Mouse (Mus musculus): ENCODE measurements at regions not wholly inside any gene's neighbourhood (a gene's known extent, or its start where the extent isn't known, plus 50 kb on each side); places are given as distances from the start of the nearest gene placed in this dataset.

DNA sequence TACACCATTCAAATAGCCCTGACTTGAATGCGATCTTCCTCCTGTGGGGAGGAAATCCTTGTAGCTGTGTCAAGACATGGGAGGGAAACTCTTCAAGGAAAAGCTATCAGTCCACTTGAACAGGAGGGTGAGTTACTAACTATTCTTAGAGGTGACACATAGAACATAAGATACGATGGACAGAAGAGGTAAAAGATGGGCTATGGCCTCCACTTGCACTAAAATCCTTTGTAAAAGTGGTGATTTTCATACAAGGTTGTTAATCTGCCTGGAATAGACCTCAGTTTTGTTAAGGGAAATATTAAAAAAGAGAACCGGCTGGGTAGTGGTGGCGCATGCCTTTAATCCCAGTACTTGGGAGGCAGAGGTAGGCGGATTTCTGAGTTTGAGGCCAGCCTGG is 102.1 kb upstream of the Cpm start:
- DNase-seq (ENCODE audit: low spot score) = peak; percentile 91

DNA sequence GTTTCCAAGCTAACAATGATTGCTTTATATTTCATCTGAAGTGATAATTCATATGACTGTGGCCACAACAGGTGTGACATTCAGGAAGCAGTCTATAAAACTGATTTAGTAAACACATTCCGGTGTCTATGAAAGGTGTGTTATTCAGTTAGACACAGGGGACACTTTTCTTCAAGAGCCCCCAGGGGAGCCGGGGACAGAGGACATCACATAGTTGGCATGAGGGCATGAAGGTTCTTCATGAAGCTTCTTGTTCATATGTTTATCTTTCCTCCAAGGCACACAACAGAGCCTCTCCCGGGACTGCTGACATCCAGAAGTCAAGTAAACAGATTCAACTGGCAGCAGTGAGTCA is 102.5 kb upstream of the Cpm start:
- peak; percentile 94 for DNase-seq (ENCODE audit: low spot score)

DNA sequence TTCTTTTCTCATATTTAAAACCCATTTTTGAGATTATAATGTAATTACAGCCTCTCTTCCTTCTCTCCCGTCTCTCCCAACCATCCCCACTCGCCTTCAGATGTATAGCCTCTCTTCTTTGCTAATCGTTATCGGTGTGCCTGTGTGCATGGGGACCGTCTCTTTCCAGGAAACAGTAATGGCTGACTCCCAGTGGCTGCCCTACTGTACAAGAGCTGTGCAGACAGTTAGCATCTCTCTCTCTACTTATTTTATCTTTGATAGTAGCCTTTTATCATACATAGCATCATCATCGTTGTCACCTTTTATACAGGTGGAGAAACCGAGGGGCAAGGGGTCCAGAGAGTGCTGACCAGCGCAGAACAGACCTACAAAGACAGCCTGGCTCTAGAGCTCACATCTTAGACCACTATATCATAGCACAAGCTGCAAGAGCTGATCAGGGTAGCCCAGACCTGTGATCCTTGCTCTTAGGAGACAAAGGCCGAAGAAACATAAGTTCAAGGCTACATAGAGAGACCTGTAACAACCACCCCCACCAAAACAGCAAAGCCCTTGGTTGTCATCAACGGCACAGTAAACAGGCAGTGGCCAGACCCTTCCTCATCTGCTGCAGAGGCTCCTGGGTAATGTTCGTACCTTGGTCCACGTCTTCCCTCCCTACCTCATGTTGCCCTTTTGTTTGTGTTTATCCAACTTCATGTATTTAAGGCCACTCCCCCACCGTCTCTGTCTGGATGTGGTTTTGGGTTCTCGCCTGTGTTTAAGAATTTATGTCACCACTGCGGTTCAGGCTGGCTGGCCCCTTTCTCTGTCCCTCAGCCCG is 103.1 kb upstream of the Cpm start:
- DNase-seq (ENCODE audit: low spot score) = peak; percentile 94

DNA sequence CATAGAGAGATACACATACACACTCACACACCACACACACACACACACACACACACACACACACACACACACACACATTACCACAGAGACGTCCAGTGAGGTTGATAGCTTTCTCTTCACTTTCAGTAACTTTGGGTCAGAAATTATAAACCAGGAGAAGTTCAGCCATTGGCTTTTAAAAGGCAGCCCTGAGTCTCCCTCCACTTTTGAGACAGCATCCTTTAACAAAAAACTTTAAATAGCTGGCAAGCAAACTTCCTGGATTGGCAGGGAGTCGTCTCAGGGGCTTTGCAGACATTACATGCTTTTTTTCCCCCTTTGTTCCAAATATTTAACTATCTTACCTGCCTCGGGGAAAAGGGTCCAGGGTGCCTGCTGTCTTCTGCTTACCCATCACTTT is 103.7 kb upstream of the Cpm start:
- DNase-seq (ENCODE audit: low spot score) = peak; percentile 92

DNA sequence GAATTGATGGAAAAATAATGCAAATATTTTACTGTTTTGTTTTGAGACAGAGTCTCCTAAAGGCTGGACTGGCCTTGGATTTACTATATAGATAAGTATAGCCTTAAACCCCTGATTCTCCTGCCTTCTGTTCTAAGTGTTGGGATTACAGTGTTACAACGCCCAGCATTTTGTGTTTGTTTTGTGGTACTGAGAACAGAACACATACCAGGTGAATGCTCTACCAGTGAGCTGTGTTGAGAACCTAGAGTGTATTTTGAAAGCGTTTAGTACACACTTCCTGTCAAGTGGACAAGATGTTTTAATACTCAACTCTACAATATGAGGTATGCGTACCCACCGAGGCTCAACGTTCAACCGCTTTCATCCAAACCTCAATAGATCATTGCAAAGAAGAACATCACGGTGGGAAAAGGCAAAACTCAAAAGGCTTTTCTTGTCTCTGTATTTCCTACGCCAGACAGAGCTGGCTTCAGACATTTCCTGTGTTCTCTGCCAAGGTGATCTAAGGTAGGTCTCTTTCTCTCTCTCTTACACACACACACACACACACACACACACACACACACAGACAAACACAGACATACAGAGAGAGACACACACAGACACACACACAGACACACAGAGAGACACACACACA is 104.3 kb upstream of the Cpm start:
- peak; percentile 94 for DNase-seq (ENCODE audit: low spot score)

DNA sequence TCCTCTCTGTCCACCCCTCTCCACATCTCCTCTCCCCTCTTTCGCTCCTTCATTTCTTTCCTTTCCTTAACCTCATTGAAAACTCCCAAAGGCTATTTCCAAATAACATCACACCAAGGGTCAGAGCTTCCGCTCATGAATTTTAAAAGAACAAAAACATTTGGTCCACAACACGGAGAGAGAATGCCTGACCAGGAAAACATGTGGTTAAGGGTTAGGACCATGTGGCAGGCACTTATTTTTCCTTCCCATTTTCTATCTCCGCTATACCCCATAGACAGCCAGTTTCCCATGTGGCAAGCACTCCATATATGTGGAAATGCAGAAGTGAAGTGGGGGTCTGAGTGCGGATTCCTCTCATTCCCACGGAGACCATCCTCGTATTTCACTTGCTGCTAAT is 105.2 kb upstream of the Cpm start:
- DNase-seq (ENCODE audit: low spot score) = peak; percentile 93

DNA sequence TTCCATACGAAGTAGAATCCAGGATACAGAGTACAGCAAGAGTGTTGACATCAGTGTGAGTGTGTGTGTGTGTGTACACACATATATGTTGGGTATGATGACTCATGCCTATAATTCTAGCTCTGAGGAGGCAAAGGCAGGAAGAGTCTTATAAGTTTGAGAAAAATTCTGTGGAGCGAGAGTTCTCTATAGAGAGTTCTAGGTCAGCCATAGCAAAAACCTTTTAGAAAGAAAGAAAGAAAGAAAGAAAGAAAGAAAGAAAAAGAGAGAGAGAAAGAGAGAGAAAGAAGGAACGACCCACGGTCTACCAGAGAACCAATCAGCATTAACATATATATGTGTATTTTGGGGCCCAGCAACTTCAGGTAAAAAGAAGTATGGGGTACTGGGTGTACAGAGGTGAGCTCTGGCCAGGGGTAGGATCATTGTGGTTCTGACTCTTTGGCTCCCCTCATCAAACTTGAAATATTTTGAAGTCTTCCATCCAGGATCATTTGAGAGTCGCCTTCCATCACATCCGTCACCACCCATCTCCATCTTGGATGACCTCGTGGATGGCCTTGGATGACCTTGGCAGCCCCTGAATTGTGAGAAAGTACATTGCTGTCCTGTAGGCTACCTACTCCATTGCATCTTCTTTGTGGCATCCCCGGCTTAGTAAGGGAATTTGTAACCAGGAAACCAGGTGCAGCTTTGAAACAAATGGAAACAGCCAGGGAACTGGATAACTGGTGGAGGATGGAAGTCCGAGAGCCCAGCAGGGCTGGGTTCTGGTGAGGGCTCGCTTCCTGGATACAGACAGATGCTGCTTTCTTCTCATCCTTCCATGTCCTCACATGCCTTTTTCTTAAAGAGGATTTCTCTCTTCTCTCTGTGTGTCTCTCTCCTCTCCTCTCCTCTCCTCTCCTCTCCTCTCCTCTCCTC is 106.1 kb upstream of the Cpm start:
- DNase-seq (ENCODE audit: low spot score) = peak; percentile 94

DNA sequence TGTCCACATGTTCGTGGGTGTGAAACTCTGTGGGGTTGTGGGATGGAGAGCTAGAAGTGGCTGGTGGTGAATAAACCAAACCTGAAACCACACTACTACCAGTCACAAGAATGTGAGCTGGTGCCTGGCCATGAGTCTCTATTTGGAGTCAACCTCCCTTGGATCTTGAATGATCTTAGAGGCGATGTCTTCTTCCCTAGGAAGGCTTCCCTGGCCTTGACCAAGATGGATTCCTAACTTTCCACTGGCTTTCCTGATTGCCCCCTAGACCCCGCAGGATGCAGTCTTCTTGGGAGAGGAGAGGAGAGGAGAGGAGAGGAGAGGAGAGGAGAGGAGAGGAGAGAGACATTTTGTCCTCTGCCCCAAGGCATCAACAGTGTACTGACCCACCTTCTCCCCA is 106.9 kb upstream of the Cpm start:
- DNase-seq (ENCODE audit: low spot score) = peak; percentile 93

DNA sequence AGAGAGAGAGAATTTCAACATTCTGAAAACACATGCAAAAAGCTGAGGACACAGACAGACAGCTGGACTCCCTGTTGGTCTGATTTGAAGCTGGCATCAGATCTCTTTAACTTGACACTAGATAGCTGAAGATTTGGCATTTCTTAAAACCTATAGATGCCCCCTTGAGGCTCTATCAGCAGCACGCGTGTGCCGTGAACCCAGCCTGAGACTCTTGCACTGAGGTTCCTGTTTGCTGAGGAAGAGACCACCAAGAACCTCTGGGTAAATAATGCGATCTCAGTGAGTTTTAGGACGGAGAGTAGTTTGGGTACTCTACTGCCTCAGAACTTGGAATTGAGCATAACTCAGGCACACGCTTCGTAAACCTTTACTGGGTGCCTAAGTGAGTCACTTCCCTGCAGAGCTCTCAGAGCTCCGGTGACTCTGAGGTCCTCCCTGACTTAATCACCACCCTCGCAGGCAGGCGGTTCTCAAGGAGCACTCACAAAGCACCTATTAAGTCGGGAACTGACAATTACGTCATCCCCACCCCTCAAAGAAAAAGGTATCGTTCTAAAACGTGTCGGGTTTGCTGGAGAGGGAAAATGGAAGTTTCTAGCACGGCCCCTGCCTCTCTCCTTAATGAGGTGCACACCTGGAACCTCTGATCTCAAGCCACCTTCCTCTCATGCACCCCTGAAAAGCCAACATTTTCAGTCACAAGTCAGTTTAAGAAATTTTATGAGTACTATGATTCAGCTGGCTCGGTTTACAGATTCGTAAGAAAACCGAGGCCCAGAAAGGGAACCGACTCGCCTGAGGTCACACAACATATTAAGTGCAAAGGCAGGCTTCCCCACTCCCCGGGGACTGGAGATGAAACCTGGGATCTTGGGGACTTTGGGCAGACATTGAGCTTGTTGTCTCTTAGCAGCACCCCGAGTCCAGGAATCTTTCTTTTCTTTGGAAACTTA is 107.7 kb upstream of the Cpm start:
- no peak for DNase-seq (ENCODE audit: low spot score)

DNA sequence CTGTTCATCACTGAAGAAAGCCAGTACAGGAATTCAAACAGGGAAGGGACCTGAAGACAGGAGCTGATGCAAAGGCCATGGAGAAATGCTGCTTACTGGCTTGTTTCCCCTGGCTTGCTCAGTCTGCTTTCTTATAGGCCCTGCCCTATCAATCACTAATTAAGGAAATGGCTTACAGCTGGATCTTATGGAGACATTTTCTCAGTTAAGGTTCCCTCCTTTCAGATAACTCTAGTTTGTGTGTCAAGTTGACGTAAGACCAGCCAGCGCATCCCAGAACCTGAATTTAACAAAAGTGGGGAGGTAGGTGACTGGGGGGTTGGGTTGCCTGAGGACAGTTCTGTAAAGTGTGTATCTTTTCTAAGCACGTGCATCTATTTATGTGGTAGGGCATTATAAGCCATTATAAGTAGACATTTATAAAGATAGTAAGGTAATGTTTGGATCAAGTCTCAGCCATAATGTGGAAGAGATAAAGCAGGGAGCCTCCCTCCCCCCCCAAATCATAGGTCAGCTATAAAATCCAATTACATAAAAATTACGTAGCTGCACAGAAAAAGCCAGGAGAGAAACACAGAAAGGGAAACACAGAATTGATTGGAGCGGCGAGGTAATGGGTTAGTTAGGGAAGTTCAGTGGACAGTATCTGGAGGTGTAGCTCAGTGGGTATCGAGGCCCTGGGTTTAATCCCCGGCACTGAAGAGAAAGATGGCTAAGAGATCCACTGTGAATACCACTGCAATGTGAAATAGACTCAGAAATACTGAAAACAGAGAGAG is 108.6 kb upstream of the Cpm start:
- DNase-seq (ENCODE audit: low spot score) = peak; percentile 92

DNA sequence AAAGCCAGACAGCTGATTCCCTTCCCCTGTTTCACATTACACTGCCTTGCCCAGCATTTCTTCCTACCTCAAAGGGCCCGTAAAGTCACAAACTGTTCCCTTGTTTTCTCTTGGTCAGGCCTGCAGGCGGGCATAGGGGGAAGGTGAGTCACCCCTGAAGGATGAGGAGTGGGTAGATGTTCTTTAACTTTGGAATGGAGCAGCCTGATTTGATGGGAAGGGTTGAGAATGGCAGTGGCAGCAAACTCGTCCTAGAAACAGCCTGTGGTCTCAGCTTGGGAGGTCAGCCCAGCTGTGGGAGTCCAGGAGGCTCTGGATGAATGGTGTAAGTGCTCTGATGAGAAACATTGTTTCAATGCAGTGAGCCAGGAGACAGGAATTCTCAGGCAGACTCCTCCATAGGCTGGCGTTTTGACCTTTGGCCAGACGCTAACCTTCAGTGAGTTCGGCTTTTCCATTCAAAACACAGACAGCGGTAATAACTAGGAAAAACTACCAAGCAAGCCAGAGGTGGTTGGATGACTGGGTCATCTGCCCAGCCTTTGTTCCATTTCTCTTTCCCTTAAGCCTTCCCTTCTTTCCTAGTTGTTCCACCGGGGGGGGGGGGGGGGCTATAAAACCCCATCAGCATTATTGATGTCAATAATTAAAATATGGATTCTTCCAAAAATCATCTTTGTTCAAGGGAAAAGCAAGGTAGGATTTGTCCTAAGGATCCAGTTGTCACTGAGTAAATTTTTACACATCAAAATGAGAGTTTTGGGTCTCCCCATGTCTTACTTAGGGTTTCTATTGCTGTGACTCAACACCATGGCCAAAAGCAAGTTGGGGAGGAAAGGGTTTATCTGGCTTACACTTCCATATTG is 109.4 kb upstream of the Cpm start:
- DNase-seq (ENCODE audit: low spot score) = peak; percentile 92

DNA sequence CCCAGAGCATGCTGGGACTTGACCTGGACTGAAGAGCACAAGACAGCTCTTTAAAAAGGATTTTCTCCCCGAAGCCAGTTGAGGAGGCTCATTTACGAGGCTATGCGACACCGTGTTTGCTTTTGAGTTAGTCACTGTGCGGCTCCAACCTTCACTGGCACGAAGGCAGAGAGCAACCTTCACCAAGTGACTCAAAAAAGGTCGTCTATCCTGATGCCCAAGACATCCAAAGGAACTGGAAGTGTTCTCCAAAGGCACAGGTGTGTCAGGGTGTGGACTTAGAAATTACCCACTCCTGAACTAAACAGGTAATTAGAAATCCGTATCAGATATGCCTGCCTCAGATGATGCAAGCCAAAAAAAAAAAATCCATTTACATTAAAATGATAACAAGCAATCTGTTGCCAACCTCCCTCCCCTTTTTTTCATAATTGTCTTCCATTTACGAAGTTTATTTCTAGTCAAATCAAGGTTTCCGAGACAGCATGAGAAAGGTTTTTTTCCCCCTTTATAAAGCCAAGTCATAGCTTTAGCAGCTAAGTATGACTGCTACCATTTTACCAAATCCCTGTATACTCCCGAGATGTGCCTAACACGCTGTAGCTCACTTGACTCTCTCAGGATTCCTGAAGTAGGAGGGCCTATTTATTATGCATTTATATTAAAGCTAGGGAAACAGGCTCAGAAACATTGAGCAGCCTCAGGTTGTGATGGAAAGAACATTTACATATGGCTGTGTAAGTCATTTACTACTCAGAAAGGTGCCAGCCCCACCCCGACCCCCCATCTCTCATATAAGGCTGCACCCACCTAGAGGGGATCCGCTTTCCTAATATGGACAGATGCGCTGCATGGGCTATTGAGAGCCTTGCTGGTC is 110.3 kb upstream of the Cpm start:
- peak; percentile 91 for DNase-seq (ENCODE audit: low spot score)

DNA sequence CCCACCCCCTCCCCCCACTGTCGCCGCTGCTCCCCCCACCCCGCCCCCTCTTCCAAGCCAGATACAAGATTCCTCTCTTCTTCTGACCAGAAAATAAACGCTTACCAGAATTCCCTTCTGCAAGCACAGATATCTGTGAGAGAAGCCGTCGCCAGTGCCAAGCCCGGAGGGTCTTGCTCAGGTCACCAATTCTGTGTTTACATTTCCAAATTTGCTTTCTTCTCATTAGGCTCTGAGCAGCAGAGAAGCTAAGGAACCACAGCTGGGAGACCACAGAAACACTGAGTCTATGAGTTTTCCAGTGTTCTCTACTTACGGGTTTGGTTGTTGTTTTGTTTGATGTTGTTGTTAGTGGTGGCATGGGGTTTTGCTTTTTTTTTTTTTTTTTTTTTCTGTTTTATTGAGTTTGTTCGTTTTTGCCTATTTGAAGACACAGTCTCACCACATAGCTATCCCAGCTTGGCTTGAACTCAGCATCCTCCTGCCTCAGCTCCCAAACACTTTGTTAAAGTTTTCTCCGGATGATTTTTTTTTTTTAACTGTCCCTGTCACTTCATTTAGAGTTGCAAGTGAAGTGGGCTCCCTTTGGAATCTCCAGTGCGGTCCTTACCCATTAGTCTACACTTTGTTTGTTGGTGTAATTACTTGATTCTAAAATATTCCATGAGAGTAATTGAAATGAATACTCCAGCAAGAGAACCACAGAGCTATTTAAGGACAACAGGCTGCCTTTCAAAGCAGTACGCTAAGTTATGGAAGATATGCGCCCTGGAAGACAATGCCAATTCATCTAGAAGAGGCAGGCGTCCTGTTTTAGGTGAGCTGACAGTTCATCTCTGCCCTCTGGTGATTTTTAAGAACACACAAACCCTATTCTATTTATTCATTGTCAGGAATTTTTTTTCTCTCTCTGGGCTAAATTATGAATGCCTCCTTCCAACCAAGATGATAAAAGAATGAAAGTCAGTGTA is 111.2 kb upstream of the Cpm start:
- DNase-seq (ENCODE audit: low spot score) = peak; percentile 91

DNA sequence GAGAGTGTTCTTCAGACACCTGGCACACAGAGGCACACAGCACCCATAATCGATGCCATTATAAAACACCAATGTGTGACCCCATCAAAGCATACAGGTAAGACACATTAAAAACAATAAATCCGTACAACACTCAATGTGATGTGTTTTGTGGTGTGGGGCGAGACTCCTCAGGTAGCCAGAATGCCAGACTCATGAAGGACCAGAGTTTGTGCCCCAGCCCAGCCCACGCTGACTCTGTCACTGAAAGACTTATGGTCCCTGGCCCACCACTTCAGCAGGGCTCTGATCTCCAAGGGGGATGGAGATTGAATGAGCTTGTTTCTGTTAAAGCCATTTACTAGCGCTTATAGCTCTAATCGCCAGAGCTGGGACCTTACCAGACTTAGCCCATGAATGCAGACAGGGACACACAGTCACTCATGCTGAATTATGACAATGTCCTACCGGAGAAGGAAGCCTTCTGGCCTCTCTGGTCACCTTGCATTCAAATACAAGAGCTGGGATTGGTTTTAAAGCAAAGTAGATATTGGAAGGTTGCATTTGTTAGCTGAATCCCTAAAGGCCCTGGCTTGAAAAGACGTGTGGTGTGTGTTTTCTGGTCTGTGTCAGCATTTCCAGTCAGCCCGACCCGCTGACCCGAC is 112.1 kb upstream of the Cpm start:
- no peak for DNase-seq (ENCODE audit: low spot score)

DNA sequence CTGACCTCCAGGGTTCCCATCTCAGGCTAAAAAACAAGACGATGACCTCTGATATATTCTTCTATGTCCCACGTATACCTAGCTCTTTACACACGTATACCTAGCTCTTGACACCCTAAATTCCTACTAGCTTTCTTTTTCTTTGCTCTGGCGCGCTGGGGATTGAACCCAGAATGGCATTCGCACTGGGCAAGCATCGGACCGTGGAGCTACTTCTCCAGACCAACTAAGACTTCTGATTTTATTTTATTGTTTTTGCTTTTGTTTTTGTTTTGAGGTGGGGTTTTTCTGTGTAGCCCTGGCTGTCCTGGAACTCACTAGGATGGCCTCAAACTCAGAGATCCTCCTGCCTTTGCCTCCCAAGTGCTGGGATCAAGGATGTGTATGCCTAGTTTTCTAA is 112.8 kb upstream of the Cpm start:
- peak; percentile 92 for DNase-seq (ENCODE audit: low spot score)

DNA sequence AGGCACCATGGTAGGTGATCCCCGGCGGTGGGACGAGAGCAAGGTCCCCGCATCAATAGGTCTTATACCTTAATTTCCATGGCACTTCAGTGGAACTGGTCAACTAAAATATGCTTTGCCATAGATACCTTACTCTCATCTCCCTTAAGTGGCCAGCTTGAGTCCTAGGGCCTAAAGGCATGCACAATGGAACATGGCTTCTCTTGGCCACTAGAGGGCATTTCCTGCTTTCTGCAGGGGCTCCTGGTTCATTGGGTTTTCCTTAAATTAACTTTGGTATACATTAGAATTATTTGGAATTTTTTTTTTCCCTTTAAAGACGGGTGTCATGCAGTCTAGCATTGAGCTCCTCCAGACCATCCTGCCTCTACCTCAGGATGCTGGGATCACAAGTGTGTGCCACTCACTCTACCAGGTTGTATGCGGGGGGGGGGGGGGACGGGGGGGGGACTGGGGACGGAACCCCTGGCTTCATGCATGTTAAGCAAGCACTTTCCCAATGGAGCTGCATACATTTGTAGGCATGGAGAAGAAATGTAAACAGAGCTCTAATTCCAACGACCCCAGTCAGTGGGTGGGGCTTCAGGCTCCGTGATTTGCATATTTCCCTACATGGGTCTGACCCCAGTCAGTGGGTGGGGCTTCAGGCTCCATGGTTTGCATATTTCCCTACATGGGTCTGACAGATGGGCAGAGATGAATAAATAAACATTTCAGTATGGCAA is 113.4 kb upstream of the Cpm start:
- DNase-seq (ENCODE audit: low spot score) = peak; percentile 90

All from adipocyte (in vitro differentiated cells).